Mouse (Mus musculus): ENCODE measurements around the gene Cpne4.

DNA sequence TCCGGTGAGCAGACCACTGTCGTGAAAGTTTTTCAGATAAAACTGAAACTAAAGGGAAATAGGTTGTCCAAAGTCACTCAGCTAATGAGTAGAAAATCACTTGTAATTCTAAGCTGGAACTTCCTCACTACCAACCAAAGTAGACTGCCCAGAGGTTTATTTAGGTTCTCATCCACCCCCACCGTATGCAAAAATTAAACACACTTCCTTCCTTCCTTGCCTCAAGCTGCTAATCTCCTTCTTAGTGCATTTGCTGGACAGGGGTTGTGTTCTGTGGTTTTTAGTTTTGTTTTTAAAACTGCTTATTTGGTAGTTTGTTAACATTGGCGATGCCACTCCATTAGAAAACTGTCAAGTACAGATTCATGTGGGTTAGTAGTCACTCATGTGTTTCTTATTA lies 506.7 kb downstream of the Cpne4 start:
- TF ChIP-seq CTCF (IDR thresholded peaks at IDR 0.05; ENCODE audit: low read depth, low read length) = no peak
- TF ChIP-seq GATA1 (IDR thresholded peaks at IDR 0.05; ENCODE audit: borderline replicate concordance, low read length) = no peak
- no peak for TF ChIP-seq POLR2AphosphoS5 (IDR thresholded peaks at IDR 0.05; ENCODE audit: insufficient replicate concordance, low read depth, low read length)
- no peak for TF ChIP-seq GATA2 (IDR thresholded peaks at IDR 0.05; ENCODE audit: borderline replicate concordance, low read depth, low read length)
- no peak for TF ChIP-seq TAL1 (conservative IDR thresholded peaks at IDR 0.05; ENCODE audit: low read depth, low read length)
